Mouse (Mus musculus) ES-Bruce4 (cell line): ENCODE measurements around the gene Gp1bb. TPM values are rescaled to one million over a fixed set of nuclear protein-coding genes. Genes with fewer than 3 reads are reported as not detected.

Experiments
- H3K27ac ChIP-seq: 2 replicates; pipeline ENCODE4 v1.5.1; 2012; ENCODE audit warnings: low read length, inconsistent platforms; ENCODE audit not compliant: insufficient read depth
- H3K27me3 ChIP-seq: 2 replicates; pipeline ENCODE4 v1.6.1; 2012; ENCODE audit warnings: mild to moderate bottlenecking, low read length, inconsistent platforms; ENCODE audit not compliant: control insufficient read depth, poor library complexity, insufficient read depth, severe bottlenecking
- H3K36me3 ChIP-seq: 2 replicates; pipeline ENCODE4 v1.6.1; 2012; ENCODE audit warnings: inconsistent platforms, mild to moderate bottlenecking, low read length, moderate library complexity; ENCODE audit not compliant: control insufficient read depth, poor library complexity, insufficient read depth, severe bottlenecking
- H3K4me1 ChIP-seq: one replicate; pipeline ENCODE4 v1.8.1; 2011; ENCODE audit warnings: low read length; ENCODE audit not compliant: control insufficient read depth, insufficient read depth
- H3K4me3 ChIP-seq: 2 replicates; pipeline ENCODE4 v1.5.1; 2011; ENCODE audit warnings: low read depth, mild to moderate bottlenecking, low read length
- H3K9ac ChIP-seq: 2 replicates; pipeline ENCODE4 v1.6.1; 2012; ENCODE audit warnings: low read depth, mild to moderate bottlenecking, inconsistent platforms; ENCODE audit not compliant: poor library complexity, severe bottlenecking
- H3K9me3 ChIP-seq: replicated peaks from 2 replicates; pipeline ENCODE4 v1.6.1; 2012; ENCODE audit warnings: mild to moderate bottlenecking, low read length, inconsistent platforms; ENCODE audit not compliant: control insufficient read depth, poor library complexity, insufficient read depth, severe bottlenecking
- CTCF ChIP-seq: IDR thresholded peaks from one replicate; pipeline ENCODE4 v1.8.1; 2011; ENCODE audit warnings: low read depth, low read length
- EP300 ChIP-seq: IDR thresholded peaks from 2 replicates; pipeline ENCODE4 v1.6.1; 2011; ENCODE audit warnings: low read depth, low read length; ENCODE audit not compliant: insufficient read depth
- POLR2A ChIP-seq: IDR thresholded peaks from one replicate; pipeline ENCODE4 v1.8.1; 2011; ENCODE audit warnings: low read length; ENCODE audit not compliant: insufficient read depth
- polyA plus RNA-seq: library from polyadenylated mRNA; stranded (reverse); fragments of >200 nt; gene quantifications from 2 replicates; pipeline ENCODE4 v1.2.4, GENCODE M21; 2011; ENCODE audit warnings: low read depth; ENCODE audit not compliant: missing spikeins, insufficient read depth, insufficient read length

The Gp1bb gene
- polyA plus RNA-seq, 1 experiment: not detected

DNA sequence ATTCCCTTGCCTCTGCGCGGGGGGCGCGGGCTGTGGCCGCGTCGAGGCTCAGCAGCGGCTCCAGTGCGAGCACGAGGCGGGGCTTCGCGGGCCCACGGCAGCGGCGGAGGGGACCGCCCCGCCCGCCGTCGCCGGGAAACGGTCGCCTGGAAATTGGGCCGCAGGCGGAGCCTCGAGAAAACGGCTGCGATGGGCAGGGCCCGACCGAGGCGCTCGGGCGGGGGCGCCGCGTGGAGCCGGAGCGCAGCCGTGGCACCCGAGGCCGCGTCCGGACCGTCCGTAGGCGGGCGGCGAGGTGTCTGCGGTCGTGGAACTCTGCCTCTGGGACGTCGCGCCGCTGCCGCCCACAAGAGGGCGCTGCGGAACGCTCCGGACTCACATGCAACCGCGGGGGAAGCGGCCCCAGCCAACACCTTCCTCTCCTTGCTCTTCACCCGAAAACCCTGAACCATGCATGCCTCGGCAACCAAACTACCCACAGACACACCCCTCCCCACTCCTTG is 4.2 kb upstream of the Gp1bb start, which contains the start of gene Gm49601:
Gm49601 (minus strand) TSS at position 52 of the 503 bp plus-strand sequence.
- Histone ChIP-seq H3K4me3 (peak within 1 kb of the TSS; percentile 24), H3K9me3 (no peaks in the 10 kb centered on the region), H3K27ac (no peak within 1 kb of the TSS), H3K27me3 (peaks cover 12% of the 10 kb centered on the region), H3K36me3 (no peaks in the 10 kb centered on the region), H3K9ac (peak within 1 kb of the TSS; percentile 45), H3K4me1 (no peaks in the 10 kb centered on the region)
- peak; percentile 83 for TF ChIP-seq CTCF
- TF ChIP-seq POLR2A: no peak
- 0 out of 2 replicates have a peak, but pooled peaks have one; percentile 24 for TF ChIP-seq EP300

GRCm38 (mm10) chr16:18625791-18626311 is 3.6 kb upstream of the Gp1bb start:
- Histone ChIP-seq H3K9ac (peak overlapping the region; percentile 45; the same call in 1 of the 2 replicates), H3K27me3 (peaks cover 14% of the 10 kb centered on the region), H3K36me3 (no peaks in the 10 kb centered on the region), H3K4me3 (peak overlapping the region; percentile 24), H3K27ac (no peak overlapping the region), H3K4me1 (no peaks in the 10 kb centered on the region), H3K9me3 (no peaks in the 10 kb centered on the region)
- TF ChIP-seq CTCF (no peak), POLR2A (no peak), EP300 (no peak)

GRCm38 (mm10) chr16:18625097-18625496 is 2.9 kb upstream of the Gp1bb start:
- Histone ChIP-seq H3K4me1 (no peaks in the 10 kb centered on the region), H3K9me3 (no peaks in the 10 kb centered on the region), H3K4me3 (no peak overlapping the region), H3K27ac (no peak overlapping the region), H3K36me3 (no peaks in the 10 kb centered on the region), H3K27me3 (peaks cover 14% of the 10 kb centered on the region), H3K9ac (no peak overlapping the region)
- TF ChIP-seq POLR2A: no peak
- TF ChIP-seq CTCF: no peak
- no peak for TF ChIP-seq EP300

GRCm38 (mm10) chr16:18624641-18625040 is 2.4 kb upstream of the Gp1bb start:
- no peaks in the 10 kb centered on the region for H3K9me3 ChIP-seq
- H3K4me1 ChIP-seq: no peaks in the 10 kb centered on the region
- H3K36me3 ChIP-seq: no peaks in the 10 kb centered on the region
- TF ChIP-seq POLR2A (no peak), CTCF (no peak), EP300 (no peak)
- no peak overlapping the region for H3K9ac ChIP-seq
- no peak overlapping the region for H3K4me3 ChIP-seq
- peaks cover 14% of the 10 kb centered on the region for H3K27me3 ChIP-seq
- no peak overlapping the region for H3K27ac ChIP-seq

- no peak overlapping the region for H3K27ac ChIP-seq
- H3K4me3 ChIP-seq: no peak overlapping the region
- TF ChIP-seq CTCF: no peak
- TF ChIP-seq EP300: no peak
- no peak for TF ChIP-seq POLR2A
- no peaks in the 10 kb centered on the region for H3K4me1 ChIP-seq
- H3K9me3 ChIP-seq: no peaks in the 10 kb centered on the region
- no peak overlapping the region for H3K9ac ChIP-seq
- H3K27me3 ChIP-seq: peaks cover 8% of the 10 kb centered on the region
- no peaks in the 10 kb centered on the region for H3K36me3 ChIP-seq
Observed at GRCm38 (mm10) chr16:18623751-18624540, 1.7 kb upstream of the Gp1bb start.
